ENCODE assay signal across 16 mouse cellular contexts in the genomic region with DNA sequence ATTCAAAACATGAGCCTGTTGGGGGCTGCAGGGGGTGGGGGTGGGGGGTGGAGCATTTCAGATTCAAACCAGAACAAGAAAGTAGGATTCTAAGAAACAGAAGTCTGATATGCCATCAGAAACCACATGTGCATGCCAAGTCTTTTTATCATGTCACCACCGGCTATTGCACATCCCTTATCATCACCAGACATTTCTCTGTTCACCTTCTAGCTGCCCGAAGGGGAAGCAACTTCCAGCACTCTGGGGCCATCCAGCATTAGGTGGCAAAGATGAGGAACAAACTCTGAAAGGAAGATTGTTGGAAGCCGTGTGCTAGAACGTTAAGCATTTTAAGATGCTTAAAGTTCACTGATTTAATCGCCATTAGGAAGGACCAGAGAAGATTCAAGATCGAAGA. TPM values are rescaled to one million over a fixed set of nuclear protein-coding genes. Genes with fewer than 3 reads are reported as not detected.
DNase-seq lines count a peak whose midpoint lies in the region; ATAC-seq and TF ChIP-seq lines count a peak whose summit lies in the region.
"Had no signal": no experiment of that assay in that cellular context is flagged by ENCODE, and none has a peak within 500 bp of the region (broad histone marks: within the 10 kb centered on the region; RNA-seq: fewer than 3 reads in every experiment).

No protein-coding gene starts in this region.

- no peaks in the 10 kb centered on the region for H3K9me3 ChIP-seq in G1E (replicated peaks)
- no peaks in the 10 kb centered on the region for H3K9me3 ChIP-seq in liver, postnatal 0 days (ENCODE audit: low read length)
- H3K9me3 ChIP-seq: heart, embryonic 15.5 days; hindbrain, embryonic 13.5 days had no signal

- peak overlapping the region; percentile 54; the same call in 1 of the 2 replicates for H3K4me3 ChIP-seq in G1E (ENCODE audit: low read depth, low read length)
- H3K4me3 ChIP-seq in bone marrow, adult 2 months (replicated peaks; ENCODE audit: control insufficient read depth, low read depth, low read length), result no peak overlapping the region
- peak overlapping the region; percentile 35 for H3K4me3 ChIP-seq in liver, postnatal 0 days (ENCODE audit: low read depth, low read length)
- H3K4me3 ChIP-seq: heart, embryonic 15.5 days; hindbrain, embryonic 13.5 days had no signal

- no peak for TF ChIP-seq CTCF in G1E (IDR thresholded peaks at IDR 0.05; ENCODE audit: low read depth, low read length)
- no peak for TF ChIP-seq CTCF in bone marrow, adult 2 months (IDR thresholded peaks at IDR 0.05; ENCODE audit: control insufficient read depth, insufficient read depth, low read length)
- TF ChIP-seq CTCF in liver, postnatal 0 days (IDR thresholded peaks at IDR 0.05; ENCODE audit: low read depth), result no peak

- peak; percentile 78 for ATAC-seq in G1E (ENCODE audit: extremely low read depth, insufficient number of reproducible peaks, low FRiP score, poor library complexity, severe bottlenecking)
- ATAC-seq in granulocyte monocyte progenitor cell, adult 5-6 weeks (replicated peaks; ENCODE audit: poor library complexity, severe bottlenecking), result peak; percentile 45
- peak; percentile 88 for ATAC-seq in liver, postnatal 0 days
- ATAC-seq: forebrain, embryonic 16.5 days had no signal

- no peaks in the 10 kb centered on the region for H3K36me3 ChIP-seq in G1E (replicated peaks)
- no peaks in the 10 kb centered on the region for H3K36me3 ChIP-seq in liver, postnatal 0 days (replicated peaks; ENCODE audit: insufficient read depth, low read length)
- H3K36me3 ChIP-seq: heart, embryonic 15.5 days; hindbrain, embryonic 13.5 days had no signal

- H3K9ac ChIP-seq in liver, postnatal 0 days (replicated peaks), result peak overlapping the region; percentile 64
- H3K9ac ChIP-seq: heart, embryonic 15.5 days; hindbrain, embryonic 13.5 days had no signal

- TF ChIP-seq POLR2A in bone marrow, adult 2 months (IDR thresholded peaks at IDR 0.05; ENCODE audit: borderline replicate concordance, control insufficient read depth, low read depth, low read length), result no peak

- WGBS in bone marrow, adult 2 months, result 22% methylated on average over 6 of the region's 6 CpGs
- WGBS in liver, postnatal 0 days (ENCODE audit: insufficient replicate concordance), result 30% methylated on average over 6 of the region's 6 CpGs

- peak; percentile 97 for TF ChIP-seq EP300 in liver, postnatal 0 days (IDR thresholded peaks at IDR 0.05; ENCODE audit: low read depth)

- H3K27ac ChIP-seq in bone marrow, adult 2 months (ENCODE audit: control insufficient read depth, insufficient read depth, low read depth, low read length, poor library complexity), result peak overlapping the region; percentile 56; the same call in 1 of the 2 replicates
- H3K27ac ChIP-seq in liver, postnatal 0 days (ENCODE audit: low read depth), result peak overlapping the region; percentile 90
- H3K27ac ChIP-seq: heart, embryonic 15.5 days; hindbrain, embryonic 13.5 days had no signal

- peaks cover 57% of the 10 kb centered on the region for H3K4me1 ChIP-seq in G1E (ENCODE audit: insufficient read depth, low read depth, low read length)
- peaks cover 18% of the 10 kb centered on the region for H3K4me1 ChIP-seq in bone marrow, adult 2 months (ENCODE audit: control insufficient read depth, insufficient read depth, low read length)
- peaks cover 39% of the 10 kb centered on the region for H3K4me1 ChIP-seq in liver, postnatal 0 days (ENCODE audit: insufficient read depth)

- peak overlapping the region; percentile 70 for H3K4me2 ChIP-seq in liver, postnatal 0 days (ENCODE audit: low read depth, low read length)
- H3K4me2 ChIP-seq: heart, embryonic 15.5 days; hindbrain, embryonic 13.5 days had no signal

- peak; percentile 66 for DNase-seq in G1E (ENCODE audit: low spot score)
- DNase-seq in liver, postnatal 0 days, result peak; percentile 47
- no peak for DNase-seq in lung, postnatal 25 days (ENCODE audit: low spot score)
- DNase-seq in cerebellum, postnatal 14 days, result no peak
- DNase-seq in testis, postnatal 10 days (ENCODE audit: low spot score), result no peak
- DNase-seq: cerebellum, postnatal 25 days; gastrocnemius, postnatal 36 days; kidney, adult 18-20 months; right cerebral cortex, postnatal 14 days; thymus, postnatal 14 days had no signal

- H3K27me3 ChIP-seq in G1E (ENCODE audit: insufficient read depth, low read length), result peaks cover 36% of the 10 kb centered on the region
- no peaks in the 10 kb centered on the region for H3K27me3 ChIP-seq in liver, postnatal 0 days (ENCODE audit: insufficient read depth, low read length)
- H3K27me3 ChIP-seq: CH12.LX; heart, embryonic 15.5 days; hindbrain, embryonic 13.5 days had no signal

RNA-seq across cellular contexts. Expression of a gene that starts 43.2 kb away (rescaled TPM):
- total RNA-seq in G1E (2014; fragmentation: Nextera tagmentation) (0.73 and 1.1 TPM in 2 replicates), G1E (2017) (0.35 and 0.49 TPM in 2 replicates)
- polyA plus RNA-seq in G1E (2012), result 0.19 and 0.22 TPM in 2 replicates
- polyA plus RNA-seq in bone marrow, adult 2 months (2011; ENCODE audit: insufficient read depth, insufficient read length, low replicate concordance, missing spikeins), result 3.4 and 10.4 TPM in 2 replicates
- total RNA-seq in granulocyte monocyte progenitor cell, adult 5-6 weeks (2014; fragmentation: Nextera tagmentation), result 13.2 and 13.9 TPM in 2 replicates
- 7.5 and 7.8 TPM in 2 replicates for total RNA-seq in granulocyte monocyte progenitor cell, adult 5-6 weeks (2017)
- 0.58 and 0.81 TPM in 2 replicates for polyA plus RNA-seq in liver, postnatal 0 days (2015; fragmentation: Nextera tagmentation; extraction: Ambion mirVana)

Comparison
In these comparisons a context has a peak if more than half of its experiments do, and no peak if none do; other contexts are left out.
1. DNase-seq: peak in G1E (single experiment) and liver, postnatal 0 days (single experiment); none in lung, postnatal 25 days (single experiment), cerebellum, postnatal 14 days (0 of 2) and testis, postnatal 10 days (single experiment).
2. Peak in every context shown above with its lines, with median percentiles within 50 percentile points of each other: ATAC-seq.